Mouse (Mus musculus): Measurements from ENCODE around the gene Dgki. TPM values are rescaled to one million over a fixed set of nuclear protein-coding genes. Genes with fewer than 3 reads are reported as not detected.

Dgki gene
- polyA plus RNA-seq, 1 experiment, result not detected

DNA sequence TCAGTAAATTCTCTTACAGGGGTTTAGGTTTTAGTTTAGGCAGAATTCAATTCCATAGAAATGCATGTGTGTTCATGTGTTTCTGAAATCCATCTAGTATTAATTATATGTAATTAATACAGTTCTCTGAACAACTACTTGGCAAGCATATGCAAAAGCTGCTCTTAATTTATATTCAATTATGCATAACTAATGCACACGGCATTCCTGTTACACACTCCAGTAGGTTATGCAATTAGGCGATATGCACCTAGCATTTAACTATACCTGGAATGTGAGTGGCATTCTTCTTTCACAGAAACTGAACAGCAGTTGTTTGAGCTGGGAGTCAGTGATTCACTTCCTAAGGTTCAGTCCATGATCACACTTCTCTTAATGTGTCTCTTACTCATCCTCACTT is 370.2 kb downstream of the Dgki start:
- Histone ChIP-seq H3K4me1 (ENCODE audit: control insufficient read depth) (no peaks in the 10 kb centered on the region), H3K36me3 (ENCODE audit: control insufficient read depth) (no peaks in the 10 kb centered on the region), H3K27me3 (ENCODE audit: control insufficient read depth) (no peaks in the 10 kb centered on the region), H3K9me3 (ENCODE audit: control insufficient read depth, low read length) (no peaks in the 10 kb centered on the region), H3K4me3 (replicated peaks) (no peak overlapping the region)
- TF ChIP-seq TAL1 (IDR thresholded peaks at IDR 0.05; ENCODE audit: low read length) (no peak), GATA1 (IDR thresholded peaks at IDR 0.05; ENCODE audit: low read length) (no peak)

- no peak overlapping the region for H3K4me3 ChIP-seq (replicated peaks)
- no peaks in the 10 kb centered on the region for H3K36me3 ChIP-seq (ENCODE audit: control insufficient read depth)
- no peaks in the 10 kb centered on the region for H3K9me3 ChIP-seq (ENCODE audit: control insufficient read depth, low read length)
- TF ChIP-seq TAL1 (IDR thresholded peaks at IDR 0.05; ENCODE audit: low read length), result no peak
- no peak for TF ChIP-seq GATA1 (IDR thresholded peaks at IDR 0.05; ENCODE audit: low read length)
- no peaks in the 10 kb centered on the region for H3K27me3 ChIP-seq (ENCODE audit: control insufficient read depth)
- no peaks in the 10 kb centered on the region for H3K4me1 ChIP-seq (ENCODE audit: control insufficient read depth)
Measured at GRCm38 (mm10) chr6:36926455-36926854, 373.5 kb downstream of the Dgki start.

DNA sequence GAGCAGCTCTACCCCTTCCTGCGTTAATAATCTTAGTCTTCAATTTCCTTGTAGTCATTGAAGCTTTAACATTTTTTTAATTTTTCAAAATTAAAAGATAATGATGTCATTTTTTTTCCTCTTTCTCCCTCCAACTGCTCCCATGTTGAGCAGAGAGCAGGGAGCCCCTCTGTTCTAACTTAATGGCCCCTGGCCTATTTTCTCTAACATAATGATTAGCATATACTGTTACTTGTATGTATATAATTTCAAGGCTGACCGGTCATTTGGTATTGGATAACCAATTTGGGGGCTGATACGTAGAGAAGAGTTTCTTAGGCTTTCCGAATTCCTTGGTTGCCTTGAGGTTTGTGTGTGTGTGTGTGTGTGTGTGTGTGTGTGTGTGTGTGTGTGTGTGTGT is 378.0 kb downstream of the Dgki start:
- H3K27me3 ChIP-seq (ENCODE audit: control insufficient read depth), result no peaks in the 10 kb centered on the region
- H3K36me3 ChIP-seq (ENCODE audit: control insufficient read depth), result no peaks in the 10 kb centered on the region
- no peaks in the 10 kb centered on the region for H3K4me1 ChIP-seq (ENCODE audit: control insufficient read depth)
- no peaks in the 10 kb centered on the region for H3K9me3 ChIP-seq (ENCODE audit: control insufficient read depth, low read length)
- H3K4me3 ChIP-seq (replicated peaks), result no peak overlapping the region
- TF ChIP-seq GATA1 (IDR thresholded peaks at IDR 0.05; ENCODE audit: low read length) (no peak), TAL1 (IDR thresholded peaks at IDR 0.05; ENCODE audit: low read length) (no peak)

GRCm38 (mm10) chr6:36911586-36911985 is 388.4 kb downstream of the Dgki start:
- H3K4me1 ChIP-seq (ENCODE audit: control insufficient read depth), result no peaks in the 10 kb centered on the region
- H3K27me3 ChIP-seq (ENCODE audit: control insufficient read depth), result no peaks in the 10 kb centered on the region
- no peak for TF ChIP-seq TAL1 (IDR thresholded peaks at IDR 0.05; ENCODE audit: low read length)
- TF ChIP-seq GATA1 (IDR thresholded peaks at IDR 0.05; ENCODE audit: low read length), result no peak

GRCm38 (mm10) chr6:36907191-36907590 is 392.8 kb downstream of the Dgki start:
- Histone ChIP-seq H3K4me1 (ENCODE audit: control insufficient read depth) (no peaks in the 10 kb centered on the region), H3K27me3 (ENCODE audit: control insufficient read depth) (no peaks in the 10 kb centered on the region), H3K9me3 (ENCODE audit: control insufficient read depth, low read length) (no peaks in the 10 kb centered on the region), H3K36me3 (ENCODE audit: control insufficient read depth) (no peaks in the 10 kb centered on the region), H3K4me3 (replicated peaks) (no peak overlapping the region)
- TF ChIP-seq GATA1 (IDR thresholded peaks at IDR 0.05; ENCODE audit: low read length), result no peak

More at GRCm38 (mm10) chr6:36911586-36911985, 388.4 kb downstream of the Dgki start:
- no peaks in the 10 kb centered on the region for H3K36me3 ChIP-seq (ENCODE audit: control insufficient read depth)
- no peak overlapping the region for H3K4me3 ChIP-seq (replicated peaks)
- H3K9me3 ChIP-seq (ENCODE audit: control insufficient read depth, low read length), result no peaks in the 10 kb centered on the region

DNA sequence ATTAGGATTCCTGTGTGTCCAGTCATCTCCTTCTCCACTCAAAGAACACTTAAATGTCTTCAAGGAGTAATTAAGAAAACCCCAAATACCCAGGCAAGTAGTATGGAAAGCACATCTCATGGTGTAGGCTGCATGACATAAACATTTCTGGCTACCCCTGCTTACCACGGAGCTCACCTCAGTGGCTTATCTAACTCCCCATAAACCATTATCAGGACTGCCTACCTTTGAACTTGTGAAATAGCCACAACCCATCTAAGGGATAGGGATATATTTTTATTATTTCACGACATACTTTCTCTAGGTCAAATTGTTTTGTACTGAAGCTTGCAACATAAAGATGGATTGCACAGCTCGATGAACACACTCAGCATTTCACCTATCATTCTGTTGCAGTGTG is 394.0 kb downstream of the Dgki start:
- Histone ChIP-seq H3K9me3 (ENCODE audit: control insufficient read depth, low read length) (no peaks in the 10 kb centered on the region), H3K4me1 (ENCODE audit: control insufficient read depth) (no peaks in the 10 kb centered on the region), H3K36me3 (ENCODE audit: control insufficient read depth) (no peaks in the 10 kb centered on the region), H3K4me3 (replicated peaks) (no peak overlapping the region), H3K27me3 (ENCODE audit: control insufficient read depth) (no peaks in the 10 kb centered on the region)
- TF ChIP-seq GATA1 (IDR thresholded peaks at IDR 0.05; ENCODE audit: low read length), result no peak
- no peak for TF ChIP-seq TAL1 (IDR thresholded peaks at IDR 0.05; ENCODE audit: low read length)

- H3K36me3 ChIP-seq (ENCODE audit: control insufficient read depth), result no peaks in the 10 kb centered on the region
- H3K4me3 ChIP-seq (replicated peaks), result no peak overlapping the region
- H3K27me3 ChIP-seq (ENCODE audit: control insufficient read depth), result no peaks in the 10 kb centered on the region
- H3K9me3 ChIP-seq (ENCODE audit: control insufficient read depth, low read length), result no peaks in the 10 kb centered on the region
- no peak for TF ChIP-seq TAL1 (IDR thresholded peaks at IDR 0.05; ENCODE audit: low read length)
- TF ChIP-seq GATA1 (IDR thresholded peaks at IDR 0.05; ENCODE audit: low read length), result no peak
- no peaks in the 10 kb centered on the region for H3K4me1 ChIP-seq (ENCODE audit: control insufficient read depth)
Measured at GRCm38 (mm10) chr6:36904911-36905310, 395.1 kb downstream of the Dgki start.

DNA sequence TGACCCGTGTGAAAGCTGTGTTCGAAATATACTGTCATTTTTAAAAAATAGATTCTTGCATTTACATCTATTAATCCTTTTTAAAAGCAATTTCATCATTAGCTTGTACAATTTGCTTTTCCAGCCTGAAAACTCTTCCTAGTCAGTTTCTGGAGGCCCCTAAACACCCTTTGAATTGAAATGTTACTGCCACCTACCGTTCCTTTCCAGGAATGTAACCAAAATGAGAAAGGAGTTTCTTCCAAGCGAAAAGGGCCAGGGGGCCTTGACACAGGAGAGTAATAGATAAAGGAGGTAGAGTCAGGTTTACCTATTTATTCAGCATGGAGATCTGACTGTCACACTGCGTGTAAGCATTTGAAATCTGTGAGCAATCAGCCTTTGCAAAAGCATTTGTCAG is 396.2 kb downstream of the Dgki start:
- Histone ChIP-seq H3K4me3 (replicated peaks) (no peak overlapping the region), H3K4me1 (ENCODE audit: control insufficient read depth) (no peaks in the 10 kb centered on the region), H3K27me3 (ENCODE audit: control insufficient read depth) (no peaks in the 10 kb centered on the region), H3K9me3 (ENCODE audit: control insufficient read depth, low read length) (no peaks in the 10 kb centered on the region), H3K36me3 (ENCODE audit: control insufficient read depth) (no peaks in the 10 kb centered on the region)
- TF ChIP-seq TAL1 (IDR thresholded peaks at IDR 0.05; ENCODE audit: low read length), result no peak
- TF ChIP-seq GATA1 (IDR thresholded peaks at IDR 0.05; ENCODE audit: low read length), result no peak

GRCm38 (mm10) chr6:36903159-36903794 is 396.7 kb downstream of the Dgki start:
- Histone ChIP-seq H3K4me3 (replicated peaks) (no peak overlapping the region), H3K36me3 (ENCODE audit: control insufficient read depth) (no peaks in the 10 kb centered on the region), H3K4me1 (ENCODE audit: control insufficient read depth) (no peaks in the 10 kb centered on the region), H3K9me3 (ENCODE audit: control insufficient read depth, low read length) (no peaks in the 10 kb centered on the region), H3K27me3 (ENCODE audit: control insufficient read depth) (no peaks in the 10 kb centered on the region)
- TF ChIP-seq TAL1 (IDR thresholded peaks at IDR 0.05; ENCODE audit: low read length), result no peak

DNA sequence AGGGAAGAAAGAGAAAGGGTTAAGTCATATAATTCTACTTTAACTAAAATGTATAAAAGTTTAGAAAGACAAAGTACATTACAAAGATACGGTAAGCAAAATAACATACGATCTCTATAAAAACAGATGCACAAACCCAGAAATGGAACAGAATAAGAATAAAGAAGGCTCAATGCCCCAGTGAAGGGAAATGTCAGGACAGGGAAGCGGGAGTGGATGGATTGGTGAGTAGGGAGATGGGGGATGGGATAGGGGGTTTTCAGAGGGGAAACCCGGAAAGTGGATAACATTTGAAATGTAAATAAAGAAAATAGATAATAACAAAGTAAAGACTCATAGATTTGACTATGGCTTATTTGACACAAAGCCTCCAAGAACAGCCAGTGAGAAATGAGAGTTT is 400.1 kb downstream of the Dgki start:
- Histone ChIP-seq H3K36me3 (ENCODE audit: control insufficient read depth) (no peaks in the 10 kb centered on the region), H3K4me1 (ENCODE audit: control insufficient read depth) (no peaks in the 10 kb centered on the region), H3K27me3 (ENCODE audit: control insufficient read depth) (no peaks in the 10 kb centered on the region), H3K4me3 (replicated peaks) (no peak overlapping the region), H3K9me3 (ENCODE audit: control insufficient read depth, low read length) (no peaks in the 10 kb centered on the region)
- no peak for TF ChIP-seq TAL1 (IDR thresholded peaks at IDR 0.05; ENCODE audit: low read length)
- no peak for TF ChIP-seq GATA1 (IDR thresholded peaks at IDR 0.05; ENCODE audit: low read length)
